Mouse (Mus musculus) cerebellum, adult 2 months (tissue): Measurements from ENCODE around the gene Lsm7. TPM values are rescaled to one million over a fixed set of nuclear protein-coding genes. Genes with fewer than 3 reads are reported as not detected.
A peak's percentile ranks its signal among the peaks of the same experiment; 100 is the strongest.
"Not testable (repeated sequence)": the region's sequence is repeated elsewhere in the genome, so short reads cannot be mapped to it uniquely, and the experiment has no call there.

Source experiments
- DNase-seq, 2 experiments: peaks; one replicate each; pipeline ENCODE4 v3.0.0; 2021
- H3K27ac ChIP-seq: fragments of 200-500 bp; 2 replicates; pipeline ENCODE4 v1.5.1; 2012; ENCODE audit warnings: low read length, control low read depth, inconsistent platforms; ENCODE audit not compliant: insufficient read depth
- H3K27me3 ChIP-seq: fragments of 200-500 bp; 2 replicates; pipeline ENCODE4 v1.6.1; 2012; ENCODE audit warnings: inconsistent platforms, mild to moderate bottlenecking, low read length, moderate library complexity; ENCODE audit not compliant: control insufficient read depth, insufficient read depth
- H3K4me1 ChIP-seq: fragments of 200-500 bp; 2 replicates; pipeline ENCODE4 v1.6.1; 2011; ENCODE audit warnings: low read length; ENCODE audit not compliant: control insufficient read depth, insufficient read depth
- H3K4me3 ChIP-seq: fragments of 200-500 bp; replicated peaks from 2 replicates; pipeline ENCODE3; 2011; ENCODE audit warnings: mild to moderate bottlenecking, low read depth, low read length, control low read depth; ENCODE audit not compliant: insufficient read depth
- CTCF ChIP-seq: fragments of 200-500 bp; IDR thresholded peaks from 2 replicates; pipeline ENCODE4 v1.5.1; 2011; ENCODE audit warnings: low read depth, mild to moderate bottlenecking, control low read depth, low read length, moderate library complexity, borderline replicate concordance; ENCODE audit not compliant: insufficient read depth
- POLR2A ChIP-seq: fragments of 200-500 bp; IDR thresholded peaks from 2 replicates; pipeline ENCODE4 v1.6.1; 2011; ENCODE audit warnings: low read length, control low read depth, borderline replicate concordance; ENCODE audit not compliant: insufficient read depth
- WGBS: fragments of 180-500 bp; shearing (Covaris S2); methylation state at CpG from one replicate; pipeline ENCODE4 v1.1.7; 2018; 5-methylcytosine and 5-hydroxymethylcytosine counted together
- polyA plus RNA-seq: library from polyadenylated mRNA; depleted of rRNA; stranded (reverse); fragments of >200 nt; gene quantifications from 2 replicates; pipeline ENCODE4 v1.2.3, GENCODE M21; 2012

The Lsm7 gene
- polyA plus RNA-seq, 1 experiment, result 215 TPM

GRCm38 (mm10) chr10:80831136-80831535 is 23.9 kb downstream of the Lsm7 start:
- Histone ChIP-seq H3K4me1 (peaks cover 40% of the 10 kb centered on the region), H3K4me3 (no peak overlapping the region), H3K27ac (no peak overlapping the region), H3K27me3 (no peaks in the 10 kb centered on the region)
- WGBS, result 16% methylated on average over 9 of the region's 9 CpGs
- DNase-seq, result no peak
- TF ChIP-seq CTCF (no peak), POLR2A (no peak)

- no peak for DNase-seq
- WGBS, result 7% methylated on average over 1 of the region's 1 CpGs
- H3K4me3 ChIP-seq, result no peak overlapping the region
Measured at GRCm38 (mm10) chr10:80829359-80830278, 25.4 kb downstream of the Lsm7 start.

GRCm38 (mm10) chr10:80828587-80828986 is 26.4 kb downstream of the Lsm7 start:
- not testable (repeated sequence) for H3K27ac ChIP-seq, H3K27me3 ChIP-seq, DNase-seq
- H3K4me3 ChIP-seq, result peak overlapping the region; percentile 65
- peaks cover 27% of the 10 kb centered on the region for H3K4me1 ChIP-seq
- 33% methylated on average over 9 of the region's 9 CpGs for WGBS

More at GRCm38 (mm10) chr10:80829359-80830278, 25.4 kb downstream of the Lsm7 start:
- no peak for TF ChIP-seq POLR2A
- TF ChIP-seq CTCF, result no peak
- no peaks in the 10 kb centered on the region for H3K27me3 ChIP-seq
- peaks cover 27% of the 10 kb centered on the region for H3K4me1 ChIP-seq
- H3K27ac ChIP-seq, result no peak overlapping the region

- Histone ChIP-seq H3K27ac (peak overlapping the region; percentile 15; the same call in 1 of the 2 replicates), H3K4me1 (peaks cover 21% of the 10 kb centered on the region), H3K4me3 (peak overlapping the region; percentile 65), H3K27me3 (no peaks in the 10 kb centered on the region)
- TF ChIP-seq CTCF, result no peak
- TF ChIP-seq POLR2A, result no peak
- WGBS, result 8% methylated on average over 10 of the region's 10 CpGs
- no peak for DNase-seq
Measured at GRCm38 (mm10) chr10:80827870-80828420, 27.1 kb downstream of the Lsm7 start.

- no peak for DNase-seq
- H3K4me1 ChIP-seq, result peaks cover 21% of the 10 kb centered on the region
- H3K4me3 ChIP-seq, result peak overlapping the region; percentile 65
- TF ChIP-seq POLR2A (no peak), CTCF (no peak)
- 2% methylated on average over 29 of the region's 29 CpGs for WGBS
- no peaks in the 10 kb centered on the region for H3K27me3 ChIP-seq
- peak overlapping the region; percentile 15; the same call in 1 of the 2 replicates for H3K27ac ChIP-seq
Measured at GRCm38 (mm10) chr10:80827063-80827869, 27.7 kb downstream of the Lsm7 start.

GRCm38 (mm10) chr10:80826151-80827062 is 28.6 kb downstream of the Lsm7 start, which contains the start of gene Oaz1:
Gene Oaz1 (plus strand): TSS chr10:80826656.
- Histone ChIP-seq H3K27ac (peak within 1 kb of the TSS; percentile 96), H3K4me1 (peaks cover 17% of the 10 kb centered on the region), H3K27me3 (no peaks in the 10 kb centered on the region), H3K4me3 (peak within 1 kb of the TSS; percentile 95)
- peak; percentile 99 to 100 for DNase-seq
- under 1% methylated on average over 82 of the region's 82 CpGs for WGBS
- peak; percentile 90 for TF ChIP-seq POLR2A
- TF ChIP-seq CTCF, result no peak

GRCm38 (mm10) chr10:80824827-80825226 is 30.2 kb downstream of the Lsm7 start:
- TF ChIP-seq CTCF (no peak), POLR2A (no peak)
- no peak overlapping the region for H3K4me3 ChIP-seq
- no peaks in the 10 kb centered on the region for H3K27me3 ChIP-seq
- DNase-seq, result no peak
- H3K27ac ChIP-seq, result no peak overlapping the region
- WGBS, result 72% methylated on average over 2 of the region's 2 CpGs
- peaks cover 8% of the 10 kb centered on the region for H3K4me1 ChIP-seq
